Mouse (Mus musculus) small intestine, adult 2 months (tissue): ENCODE data around the gene Psmc6. TPM values are rescaled to one million over a fixed set of nuclear protein-coding genes. Genes with fewer than 3 reads are reported as not detected.

Source experiments
- H3K27ac ChIP-seq: fragments of 200-500 bp; 2 replicates; pipeline ENCODE4 v1.5.1; 2012; ENCODE audit warnings: low read depth, low read length, control low read depth, inconsistent platforms; ENCODE audit not compliant: insufficient read depth
- H3K27me3 ChIP-seq: fragments of 200-500 bp; 2 replicates; pipeline ENCODE4 v1.6.1; 2012; ENCODE audit warnings: mild to moderate bottlenecking, moderate library complexity, low read length, inconsistent platforms; ENCODE audit not compliant: control insufficient read depth, insufficient read depth
- H3K36me3 ChIP-seq: fragments of 200-500 bp; 2 replicates; pipeline ENCODE4 v1.6.1; 2012; ENCODE audit warnings: mild to moderate bottlenecking, low read length, control low read depth, inconsistent platforms; ENCODE audit not compliant: control insufficient read depth, insufficient read depth
- H3K4me1 ChIP-seq: fragments of 200-500 bp; 2 replicates; pipeline ENCODE4 v1.6.1; 2012; ENCODE audit warnings: low read length, inconsistent platforms, mixed read lengths; ENCODE audit not compliant: control insufficient read depth, insufficient read depth, insufficient read length
- H3K4me3 ChIP-seq: fragments of 200-500 bp; 2 replicates; pipeline ENCODE4 v1.5.1; 2012; ENCODE audit warnings: low read depth, mild to moderate bottlenecking, control low read depth, inconsistent platforms, low read length, moderate library complexity
- CTCF ChIP-seq: fragments of 200-500 bp; IDR thresholded peaks from 2 replicates; pipeline ENCODE4 v1.5.1; 2012; ENCODE audit warnings: low read depth, mild to moderate bottlenecking, control low read depth, inconsistent platforms, low read length, moderate library complexity, mixed read lengths; ENCODE audit not compliant: insufficient replicate concordance, insufficient read length; ENCODE audit errors: extremely low read depth
- POLR2A ChIP-seq: fragments of 200-500 bp; IDR thresholded peaks from 2 replicates; pipeline ENCODE4 v1.6.1; 2012; ENCODE audit warnings: low read depth, mild to moderate bottlenecking, control low read depth, inconsistent platforms, low read length, moderate library complexity
- WGBS: fragments of 180-500 bp; shearing (Covaris S2); methylation state at CpG from one replicate; pipeline ENCODE4 v1.1.7; 2018; 5-methylcytosine and 5-hydroxymethylcytosine counted together
- polyA plus RNA-seq: library from polyadenylated mRNA; depleted of rRNA; stranded (reverse); fragments of >200 nt; gene quantifications from 2 replicates; pipeline ENCODE4 v1.2.3, GENCODE M21; 2012

Gene Psmc6
- polyA plus RNA-seq, 1 experiment = 4.8 TPM

DNA sequence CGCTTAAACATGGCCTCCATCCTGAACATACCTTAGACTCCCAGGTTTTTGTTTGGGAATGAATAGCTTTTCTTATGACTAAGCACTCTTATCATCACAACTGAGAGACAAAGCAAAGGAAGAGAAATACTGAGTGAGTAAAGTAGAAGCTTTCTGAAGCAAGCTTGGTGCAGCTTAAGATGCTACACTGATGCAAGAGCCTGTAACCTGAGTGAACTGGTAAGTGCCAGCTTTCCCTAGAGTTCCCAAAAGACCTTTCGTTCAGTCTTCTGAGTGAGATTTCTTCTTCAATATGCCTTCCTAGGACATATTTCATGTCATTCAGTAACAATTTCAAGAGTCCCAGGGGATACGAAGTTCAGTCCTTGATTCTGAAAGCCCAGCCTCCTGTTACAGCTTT is 8.5 kb upstream of the Psmc6 start:
- Histone ChIP-seq H3K27me3 (no peaks in the 10 kb centered on the region), H3K27ac (peak overlapping the region; percentile 37; the same call in 1 of the 2 replicates), H3K36me3 (no peaks in the 10 kb centered on the region), H3K4me3 (no peak overlapping the region), H3K4me1 (peaks cover 14% of the 10 kb centered on the region; the same call in 1 of the 2 replicates)
- WGBS = 88% methylated on average over 3 of the region's 3 CpGs
- TF ChIP-seq POLR2A = no peak
- TF ChIP-seq CTCF = no peak

GRCm38 (mm10) chr14:45321622-45322021 is 8.0 kb upstream of the Psmc6 start:
- Histone ChIP-seq H3K4me3 (no peak overlapping the region), H3K27me3 (no peaks in the 10 kb centered on the region), H3K27ac (peak overlapping the region; percentile 100), H3K36me3 (no peaks in the 10 kb centered on the region), H3K4me1 (peaks cover 12% of the 10 kb centered on the region; the same call in 1 of the 2 replicates)
- no peak for TF ChIP-seq CTCF
- no peak for TF ChIP-seq POLR2A
- 19% methylated on average over 5 of the region's 5 CpGs for WGBS

DNA sequence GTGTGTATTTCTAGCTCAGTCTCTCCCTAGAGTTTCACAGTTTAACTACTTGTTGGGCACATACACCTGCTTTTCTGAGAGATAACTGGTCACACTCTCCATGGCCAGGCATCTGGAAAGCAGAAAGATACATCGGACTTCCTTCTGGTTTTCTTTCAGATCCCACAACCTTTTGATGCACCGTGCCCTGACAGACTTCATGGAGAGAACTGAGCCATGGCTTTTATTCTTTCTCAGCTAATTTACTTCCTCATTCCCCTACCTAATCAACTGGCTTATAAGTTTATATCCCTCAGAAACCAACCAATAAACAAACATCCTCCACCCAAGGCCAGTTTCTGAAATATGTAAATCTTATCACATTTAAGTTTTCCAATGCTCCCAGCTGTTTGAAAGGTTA is 7.1 kb upstream of the Psmc6 start:
- no peak for TF ChIP-seq POLR2A
- TF ChIP-seq CTCF = no peak
- 52% methylated on average over 2 of the region's 2 CpGs for WGBS
- Histone ChIP-seq H3K4me3 (no peak overlapping the region), H3K4me1 (peaks cover 12% of the 10 kb centered on the region; the same call in 1 of the 2 replicates), H3K36me3 (no peaks in the 10 kb centered on the region), H3K27me3 (no peaks in the 10 kb centered on the region), H3K27ac (peak overlapping the region; percentile 100)

- Histone ChIP-seq H3K4me1 (peaks cover 12% of the 10 kb centered on the region; the same call in 1 of the 2 replicates), H3K36me3 (no peaks in the 10 kb centered on the region), H3K4me3 (no peak overlapping the region), H3K27me3 (no peaks in the 10 kb centered on the region), H3K27ac (no peak overlapping the region)
- TF ChIP-seq CTCF (no peak), POLR2A (no peak)
- WGBS = 91% methylated on average over 3 of the region's 3 CpGs
These were observed 6.3 kb upstream of the Psmc6 start for GRCm38 (mm10) chr14:45323320-45323719.

DNA sequence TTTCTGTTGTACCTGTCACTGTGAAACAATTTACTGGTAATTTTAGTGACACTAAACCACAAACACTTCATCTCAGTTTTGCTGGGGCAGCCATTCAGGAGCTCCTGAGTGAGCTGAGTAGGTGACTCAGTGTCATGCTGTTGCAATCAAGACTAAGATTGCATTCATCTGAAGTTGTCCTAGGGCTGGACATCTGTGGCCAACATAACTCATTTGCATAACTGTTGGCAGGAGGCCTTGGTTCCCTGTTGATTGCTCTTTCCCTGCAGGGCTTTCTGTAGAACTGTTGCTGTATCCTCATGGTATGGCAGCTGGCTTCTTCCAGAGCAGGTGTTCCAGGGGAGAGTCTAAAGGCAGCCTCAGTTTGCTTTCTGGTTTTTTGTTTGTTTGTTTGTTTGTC is 4.1 kb upstream of the Psmc6 start:
- TF ChIP-seq CTCF (no peak), POLR2A (no peak)
- H3K27ac ChIP-seq = no peak overlapping the region

DNA sequence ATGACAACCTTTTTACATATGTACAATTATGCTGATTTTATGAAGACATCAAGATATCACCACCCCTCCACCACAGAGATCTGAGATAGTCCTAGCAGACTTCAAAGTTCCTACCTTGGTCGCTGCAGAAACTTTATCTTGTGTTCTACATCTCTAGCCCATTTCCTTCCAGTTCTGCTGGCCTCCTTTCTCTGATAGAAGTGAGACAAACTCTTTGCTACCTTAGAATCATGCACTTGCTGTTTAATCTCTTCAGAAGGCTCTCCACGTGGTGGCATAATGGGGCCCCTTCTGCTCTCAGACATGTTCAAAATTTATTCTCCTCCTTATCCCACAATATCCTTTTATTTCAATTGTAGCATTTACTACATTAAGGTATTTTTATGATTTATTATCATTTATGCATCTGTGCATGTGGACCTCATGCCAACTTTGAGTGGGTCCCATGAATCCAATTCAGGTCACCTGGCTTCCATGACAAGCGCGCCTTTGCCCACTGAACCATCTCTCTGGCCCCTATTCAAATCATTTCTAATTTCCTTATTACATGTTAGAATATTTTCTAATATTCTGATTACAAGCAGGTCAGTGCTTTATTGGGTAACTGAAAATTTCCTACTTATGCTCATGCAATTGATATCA is 1.4 kb upstream of the Psmc6 start:
- Histone ChIP-seq H3K4me3 (no peak overlapping the region), H3K27me3 (no peaks in the 10 kb centered on the region), H3K36me3 (peaks cover 10% of the 10 kb centered on the region), H3K27ac (no peak overlapping the region), H3K4me1 (no peaks in the 10 kb centered on the region)
- TF ChIP-seq POLR2A (no peak), CTCF (no peak)
- 85% methylated on average over 4 of the region's 4 CpGs for WGBS

More for the DNA sequence above, 4.1 kb upstream of the Psmc6 start:
- no peaks in the 10 kb centered on the region for H3K27me3 ChIP-seq
- H3K4me1 ChIP-seq = peaks cover 12% of the 10 kb centered on the region; the same call in 1 of the 2 replicates
- no peak overlapping the region for H3K4me3 ChIP-seq
- H3K36me3 ChIP-seq = no peaks in the 10 kb centered on the region

DNA sequence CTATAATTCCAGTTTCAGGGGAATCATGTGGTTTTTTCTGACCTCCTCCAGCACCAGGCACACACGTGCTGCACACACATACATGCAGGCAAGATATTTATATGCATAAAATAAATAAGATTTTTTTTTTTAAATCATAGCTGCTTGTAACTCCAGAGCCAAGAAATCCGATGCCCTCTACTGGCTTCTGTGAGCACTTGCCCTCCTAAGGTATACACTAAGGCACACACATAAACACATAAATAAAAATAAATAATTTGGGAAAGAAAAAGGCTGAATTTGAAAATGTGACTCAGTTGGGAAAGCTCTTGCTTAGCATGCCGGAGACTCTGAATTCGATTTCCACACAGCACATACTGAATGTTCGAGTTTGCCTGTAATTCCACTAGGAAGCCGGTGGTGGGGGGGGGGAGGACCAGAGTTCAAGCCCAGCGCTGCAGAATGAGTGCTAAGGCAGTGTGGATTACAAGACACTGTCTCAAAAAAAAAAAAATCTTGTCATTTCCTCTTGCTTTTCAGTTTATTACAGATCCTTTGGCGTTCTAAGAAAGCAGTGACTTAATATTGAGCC is 485 bp upstream of the Psmc6 start:
- peak overlapping the region; percentile 38 for H3K4me3 ChIP-seq
- TF ChIP-seq POLR2A (no peak), CTCF (no peak)
- H3K27ac ChIP-seq = peak overlapping the region; percentile 2; the same call in 1 of the 2 replicates
- H3K36me3 ChIP-seq = peaks cover 15% of the 10 kb centered on the region
- H3K4me1 ChIP-seq = no peaks in the 10 kb centered on the region
- no peaks in the 10 kb centered on the region for H3K27me3 ChIP-seq
- WGBS = 9% methylated on average over 8 of the region's 8 CpGs
